Mouse (Mus musculus): ENCODE data around the gene Ephx1. TPM values are rescaled to one million over a fixed set of nuclear protein-coding genes. Genes with fewer than 3 reads are reported as not detected.

Ephx1 gene
- polyA plus RNA-seq, 1 experiment from 2014 or later, result 5.1 TPM

GRCm38 (mm10) chr1:180965786-180966185, 54.9 kb downstream of the Ephx1 start:
- Histone ChIP-seq H3K27me3 (no peaks in the 10 kb centered on the region), H3K9me3 (no peaks in the 10 kb centered on the region), H3K36me3 (peaks cover 69% of the 10 kb centered on the region), H3K4me2 (no peak overlapping the region), H3K4me3 (no peak overlapping the region), H3K27ac (0 out of 2 replicates have a peak overlapping the region, but pooled peaks have one; percentile 16), H3K4me1 (peaks cover 9% of the 10 kb centered on the region), H3K9ac (no peak overlapping the region)
- WGBS, result 77% methylated on average over 3 of the region's 3 CpGs
- no peak for ATAC-seq (ENCODE audit: insufficient number of reproducible peaks, insufficient read depth, low FRiP score, low TSS enrichment, low read depth)

GRCm38 (mm10) chr1:180958797-180959196, 61.9 kb downstream of the Ephx1 start:
- Histone ChIP-seq H3K36me3 (peaks cover 72% of the 10 kb centered on the region), H3K27me3 (no peaks in the 10 kb centered on the region), H3K4me1 (peaks cover 11% of the 10 kb centered on the region), H3K4me3 (no peak overlapping the region), H3K4me2 (no peak overlapping the region), H3K9me3 (no peaks in the 10 kb centered on the region), H3K9ac (no peak overlapping the region), H3K27ac (no peak overlapping the region)
- ATAC-seq (ENCODE audit: insufficient number of reproducible peaks, insufficient read depth, low FRiP score, low TSS enrichment, low read depth), result no peak
- WGBS, result 66% methylated on average over 3 of the region's 3 CpGs

GRCm38 (mm10) chr1:180957989-180958388, 62.7 kb downstream of the Ephx1 start:
- no peaks in the 10 kb centered on the region for H3K27me3 ChIP-seq
- no peak overlapping the region for H3K4me2 ChIP-seq
- no peak for ATAC-seq (ENCODE audit: insufficient number of reproducible peaks, insufficient read depth, low FRiP score, low TSS enrichment, low read depth)
- H3K9ac ChIP-seq, result no peak overlapping the region
- H3K4me1 ChIP-seq, result peaks cover 14% of the 10 kb centered on the region
- no peaks in the 10 kb centered on the region for H3K9me3 ChIP-seq
- H3K4me3 ChIP-seq, result no peak overlapping the region
- peaks cover 72% of the 10 kb centered on the region for H3K36me3 ChIP-seq
- WGBS, result 79% methylated on average over 3 of the region's 3 CpGs
- H3K27ac ChIP-seq, result no peak overlapping the region

- H3K9me3 ChIP-seq, result no peaks in the 10 kb centered on the region
- no peak overlapping the region for H3K9ac ChIP-seq
- no peak overlapping the region for H3K4me2 ChIP-seq
- H3K36me3 ChIP-seq, result peaks cover 72% of the 10 kb centered on the region
- no peaks in the 10 kb centered on the region for H3K27me3 ChIP-seq
- ATAC-seq (ENCODE audit: insufficient number of reproducible peaks, insufficient read depth, low FRiP score, low TSS enrichment, low read depth), result no peak
- H3K27ac ChIP-seq, result no peak overlapping the region
- H3K4me3 ChIP-seq, result no peak overlapping the region
- 87% methylated on average over 8 of the region's 8 CpGs for WGBS
- peaks cover 14% of the 10 kb centered on the region for H3K4me1 ChIP-seq
Measured at GRCm38 (mm10) chr1:180956973-180957381, 63.7 kb downstream of the Ephx1 start.

- WGBS, result 93% methylated on average over 8 of the region's 8 CpGs
- Histone ChIP-seq H3K9ac (no peak overlapping the region), H3K27me3 (no peaks in the 10 kb centered on the region), H3K4me3 (no peak overlapping the region), H3K4me2 (no peak overlapping the region), H3K36me3 (peaks cover 68% of the 10 kb centered on the region), H3K4me1 (peaks cover 14% of the 10 kb centered on the region), H3K9me3 (no peaks in the 10 kb centered on the region), H3K27ac (no peak overlapping the region)
- ATAC-seq (ENCODE audit: insufficient number of reproducible peaks, insufficient read depth, low FRiP score, low TSS enrichment, low read depth), result no peak
Measured at GRCm38 (mm10) chr1:180956401-180956800, 64.3 kb downstream of the Ephx1 start.

- Histone ChIP-seq H3K4me3 (no peak overlapping the region), H3K4me2 (no peak overlapping the region), H3K36me3 (peaks cover 60% of the 10 kb centered on the region), H3K27me3 (no peaks in the 10 kb centered on the region), H3K27ac (no peak overlapping the region), H3K9me3 (no peaks in the 10 kb centered on the region), H3K9ac (no peak overlapping the region), H3K4me1 (peaks cover 12% of the 10 kb centered on the region)
- no peak for ATAC-seq (ENCODE audit: insufficient number of reproducible peaks, insufficient read depth, low FRiP score, low TSS enrichment, low read depth)
- 87% methylated on average over 5 of the region's 5 CpGs for WGBS
Measured at GRCm38 (mm10) chr1:180952808-180953207, 67.9 kb downstream of the Ephx1 start.

- H3K9ac ChIP-seq, result no peak overlapping the region
- H3K4me1 ChIP-seq, result peaks cover 12% of the 10 kb centered on the region
- H3K9me3 ChIP-seq, result no peaks in the 10 kb centered on the region
- 86% methylated on average over 6 of the region's 6 CpGs for WGBS
- H3K4me3 ChIP-seq, result no peak overlapping the region
- peaks cover 60% of the 10 kb centered on the region for H3K36me3 ChIP-seq
- H3K4me2 ChIP-seq, result no peak overlapping the region
- no peak for ATAC-seq (ENCODE audit: insufficient number of reproducible peaks, insufficient read depth, low FRiP score, low TSS enrichment, low read depth)
- H3K27me3 ChIP-seq, result no peaks in the 10 kb centered on the region
- no peak overlapping the region for H3K27ac ChIP-seq
Measured at GRCm38 (mm10) chr1:180952085-180952746, 68.5 kb downstream of the Ephx1 start.

- Histone ChIP-seq H3K36me3 (peaks cover 17% of the 10 kb centered on the region), H3K4me3 (no peak overlapping the region), H3K27ac (peak overlapping the region; percentile 82), H3K9me3 (no peaks in the 10 kb centered on the region), H3K4me2 (peak overlapping the region; percentile 47; the same call in 1 of the 2 replicates), H3K27me3 (peaks cover 8% of the 10 kb centered on the region), H3K4me1 (peaks cover 41% of the 10 kb centered on the region), H3K9ac (peak overlapping the region; percentile 32)
- no peak for ATAC-seq (ENCODE audit: insufficient number of reproducible peaks, insufficient read depth, low FRiP score, low TSS enrichment, low read depth)
- WGBS, result 88% methylated on average over 6 of the region's 6 CpGs
Measured at GRCm38 (mm10) chr1:180946448-180946847, 74.3 kb downstream of the Ephx1 start.

GRCm38 (mm10) chr1:180945001-180945980, 75.4 kb downstream of the Ephx1 start:
- H3K4me2 ChIP-seq, result peak overlapping the region; percentile 47
- H3K4me3 ChIP-seq, result no peak overlapping the region
- H3K4me1 ChIP-seq, result peaks cover 48% of the 10 kb centered on the region
- WGBS, result 17% methylated on average over 20 of the region's 20 CpGs
- H3K27me3 ChIP-seq, result peaks cover 20% of the 10 kb centered on the region
- no peaks in the 10 kb centered on the region for H3K9me3 ChIP-seq
- ATAC-seq (ENCODE audit: insufficient number of reproducible peaks, insufficient read depth, low FRiP score, low TSS enrichment, low read depth), result peak; percentile 79
- H3K27ac ChIP-seq, result peak overlapping the region; percentile 82
- H3K9ac ChIP-seq, result peak overlapping the region; percentile 32; the same call in 1 of the 2 replicates
- H3K36me3 ChIP-seq, result peaks cover 13% of the 10 kb centered on the region; the same call in 1 of the 2 replicates

GRCm38 (mm10) chr1:180944553-180944952, 76.2 kb downstream of the Ephx1 start:
- peak overlapping the region; percentile 47; the same call in 1 of the 2 replicates for H3K4me2 ChIP-seq
- H3K27me3 ChIP-seq, result peaks cover 22% of the 10 kb centered on the region
- H3K4me3 ChIP-seq, result no peak overlapping the region
- H3K9me3 ChIP-seq, result no peaks in the 10 kb centered on the region
- H3K9ac ChIP-seq, result no peak overlapping the region
- peak overlapping the region; percentile 82 for H3K27ac ChIP-seq
- H3K36me3 ChIP-seq, result peaks cover 6% of the 10 kb centered on the region; the same call in 1 of the 2 replicates
- H3K4me1 ChIP-seq, result peaks cover 48% of the 10 kb centered on the region
- ATAC-seq (ENCODE audit: insufficient number of reproducible peaks, insufficient read depth, low FRiP score, low TSS enrichment, low read depth), result no peak
- 77% methylated on average over 4 of the region's 4 CpGs for WGBS

GRCm38 (mm10) chr1:180943896-180944295, 76.8 kb downstream of the Ephx1 start:
- Histone ChIP-seq H3K9me3 (no peaks in the 10 kb centered on the region), H3K27ac (no peak overlapping the region), H3K4me1 (peaks cover 48% of the 10 kb centered on the region), H3K4me2 (0 out of 2 replicates have a peak overlapping the region, but pooled peaks have one; percentile 89), H3K36me3 (0 out of 2 replicates have a peak, but pooled peaks cover 3% of the 10 kb centered on the region), H3K27me3 (peaks cover 22% of the 10 kb centered on the region), H3K9ac (no peak overlapping the region), H3K4me3 (no peak overlapping the region)
- 81% methylated on average over 1 of the region's 1 CpGs for WGBS
- no peak for ATAC-seq (ENCODE audit: insufficient number of reproducible peaks, insufficient read depth, low FRiP score, low TSS enrichment, low read depth)

Data from embryonic facial prominence, embryonic 13.5 days (tissue).